In the genomic region with DNA sequence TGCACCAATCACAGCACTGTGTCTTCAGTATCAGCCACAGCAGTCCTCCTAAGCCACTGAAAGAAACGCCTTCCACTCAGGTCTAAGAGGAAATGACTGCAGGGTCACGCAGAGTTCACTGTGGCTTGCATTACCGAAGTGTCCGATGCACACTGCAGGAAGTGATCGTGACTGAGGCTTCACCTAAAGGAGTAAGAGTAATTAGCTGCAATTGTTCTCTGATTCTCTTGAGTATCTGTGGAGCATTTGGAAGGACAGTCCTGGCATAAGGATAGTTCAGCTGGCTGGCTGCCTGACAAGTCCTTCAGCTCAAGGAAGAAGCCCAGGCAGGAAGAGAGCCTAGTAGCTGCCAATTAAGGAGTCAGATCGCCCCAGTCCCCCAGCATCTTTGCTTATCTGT, we compare ENCODE assay signal across 9 mouse cellular contexts.
A peak's percentile ranks its signal among the peaks of the same experiment; 100 is the strongest.
DNase-seq lines count a peak whose midpoint lies in the region; ATAC-seq lines count a peak whose summit lies in the region.
"Had no signal": no experiment of that assay in that cellular context is flagged by ENCODE, and none has a peak within 500 bp of the region (broad histone marks: within the 10 kb centered on the region; RNA-seq: fewer than 3 reads in every experiment).

No protein-coding gene starts in this region.

- ATAC-seq in cerebellum, adult (ENCODE audit: insufficient number of reproducible peaks, low FRiP score, low TSS enrichment): no peak

- DNase-seq in cerebellum, postnatal 36 days: peak; percentile 26 to 28
- DNase-seq in kidney, postnatal 4 days: peak; percentile 30 to 57
- no peak for DNase-seq in kidney, adult 18-20 months
- peak; percentile 27 for DNase-seq in ES-CJ7 (ENCODE audit: low read depth, low spot score)
- peak; percentile 24 for DNase-seq in induced T-regulatory cell, adult 2 months (ENCODE audit: low read depth)
- no peak for DNase-seq in ovary, postnatal 36 days (ENCODE audit: low spot score)
- DNase-seq: embryo, embryonic 11 days; right cerebral cortex, postnatal 4 days had no signal

Comparison
In these comparisons a context has a peak if more than half of its experiments do, and no peak if none do; other contexts are left out.
1. DNase-seq: peak in cerebellum, postnatal 36 days (2 of 2), kidney, postnatal 4 days (2 of 2), ES-CJ7 (single experiment) and induced T-regulatory cell, adult 2 months (single experiment); none in kidney, adult 18-20 months (single experiment) and ovary, postnatal 36 days (single experiment).